Mouse (Mus musculus): ENCODE results near the gene Gm17093. TPM values are rescaled to one million over a fixed set of nuclear protein-coding genes. Genes with fewer than 3 reads are reported as not detected.
"Not testable (repeated sequence)": the region's sequence is repeated elsewhere in the genome, so short reads cannot be mapped to it uniquely, and the experiment has no call there.

Gm17093 gene
- total RNA-seq (2017), result not detected in 3 replicates

DNA sequence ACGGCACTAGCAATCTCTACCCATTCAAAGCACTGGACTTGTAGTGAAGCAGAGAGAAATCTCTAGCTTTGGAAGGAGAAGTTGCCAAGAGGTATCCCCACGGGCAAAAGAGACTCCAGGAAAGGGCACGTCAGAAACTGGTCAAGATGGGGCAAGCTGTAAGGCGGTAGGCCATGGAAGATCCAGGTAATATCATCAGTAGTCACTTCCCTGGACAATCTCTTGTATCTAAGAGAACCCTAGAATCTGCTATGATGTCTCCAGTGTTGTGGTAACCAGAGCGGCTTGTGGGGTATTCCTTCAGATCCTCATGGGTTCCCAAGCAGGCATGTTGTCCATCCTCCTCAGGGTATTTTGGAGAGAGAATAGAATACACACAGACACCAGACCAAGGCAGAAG lies at the start of gene Gm17093:
Gene Gm17093 (plus strand): TSS at position 301 of the 400 bp plus-strand sequence.
- not testable (repeated sequence) for ATAC-seq (replicated peaks; ENCODE audit: insufficient number of reproducible peaks, low FRiP score, low TSS enrichment, poor library complexity, severe bottlenecking)

DNA sequence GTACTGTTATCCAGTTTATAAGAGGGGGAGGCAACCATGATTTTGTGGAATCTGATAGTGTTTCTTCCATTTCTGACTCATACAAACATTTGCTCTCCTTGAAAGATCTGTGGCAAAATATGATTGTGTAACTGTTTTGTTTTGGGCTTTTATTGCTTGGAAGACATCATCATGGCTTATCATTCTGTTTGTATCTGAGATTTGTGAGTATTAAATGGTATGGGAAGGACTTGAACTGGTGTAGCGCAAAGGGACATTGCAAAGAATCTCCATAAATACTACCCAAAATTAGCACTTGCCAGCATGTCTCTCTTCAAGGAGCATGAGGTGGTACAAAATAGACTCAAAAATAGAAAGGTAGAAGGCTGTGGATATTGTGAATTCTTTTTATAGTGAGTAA lies 25.9 kb upstream of the Gm17093 start, which contains the start of gene BC061237:
Gene BC061237 (plus strand): TSS at position 301 of the 400 bp plus-strand sequence.
- ATAC-seq (replicated peaks; ENCODE audit: insufficient number of reproducible peaks, low FRiP score, low TSS enrichment, poor library complexity, severe bottlenecking), result not testable (repeated sequence)

DNA sequence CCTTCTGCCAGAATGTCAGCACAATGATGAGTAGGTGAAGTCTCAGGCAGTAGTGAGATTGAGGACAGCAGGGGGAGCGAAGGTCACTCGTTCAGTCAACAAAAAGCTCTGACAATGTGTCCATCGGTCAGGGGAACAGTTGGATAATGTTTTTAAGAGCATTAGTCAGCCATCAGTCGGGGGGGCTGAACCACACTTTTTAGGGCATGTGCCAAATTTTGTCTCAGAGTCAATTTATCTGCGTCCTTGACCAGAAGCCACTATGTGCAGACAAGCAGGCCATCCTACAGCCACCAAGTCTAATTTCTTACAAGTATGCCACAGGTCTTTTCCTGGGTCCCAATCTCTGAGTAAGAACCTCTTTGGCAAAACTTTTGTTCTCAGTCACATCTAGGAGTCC lies 29.9 kb downstream of the Gm17093 start:
- ATAC-seq (replicated peaks; ENCODE audit: insufficient number of reproducible peaks, low FRiP score, low TSS enrichment, poor library complexity, severe bottlenecking), result not testable (repeated sequence)

Other genes with a start within 250 kb of the Gm17093 start
- gene Gm8220, start 232.7 kb upstream of the Gm17093 start, total RNA-seq (2017), result not detected in 3 replicates
- gene Gm5930, start 179.7 kb upstream of the Gm17093 start, total RNA-seq (2017), result not detected in 3 replicates
- not detected in 3 replicates for gene Gm8229, start 152.9 kb upstream of the Gm17093 start, total RNA-seq (2017)
- not detected in 3 replicates for gene Gm3371, start 107.6 kb upstream of the Gm17093 start, total RNA-seq (2017)
- gene Gm8232, start 84.6 kb upstream of the Gm17093 start, total RNA-seq (2017), result not detected in 3 replicates
- not detected in 3 replicates for gene BC061237, start 25.8 kb upstream of the Gm17093 start, total RNA-seq (2017)
- gene Gm8247, start 64.9 kb downstream of the Gm17093 start, total RNA-seq (2017), result not detected in 3 replicates
- gene Gm5624, start 109.7 kb downstream of the Gm17093 start, total RNA-seq (2017), result not detected in 3 replicates
- gene Gm8257, start 188.2 kb downstream of the Gm17093 start, total RNA-seq (2017), result not detected in 3 replicates
- gene Gm8267, start 232.1 kb downstream of the Gm17093 start, total RNA-seq (2017), result not detected in 3 replicates

Measured in monocyte, adult 5-6 weeks (primary cell).